In the genomic region with DNA sequence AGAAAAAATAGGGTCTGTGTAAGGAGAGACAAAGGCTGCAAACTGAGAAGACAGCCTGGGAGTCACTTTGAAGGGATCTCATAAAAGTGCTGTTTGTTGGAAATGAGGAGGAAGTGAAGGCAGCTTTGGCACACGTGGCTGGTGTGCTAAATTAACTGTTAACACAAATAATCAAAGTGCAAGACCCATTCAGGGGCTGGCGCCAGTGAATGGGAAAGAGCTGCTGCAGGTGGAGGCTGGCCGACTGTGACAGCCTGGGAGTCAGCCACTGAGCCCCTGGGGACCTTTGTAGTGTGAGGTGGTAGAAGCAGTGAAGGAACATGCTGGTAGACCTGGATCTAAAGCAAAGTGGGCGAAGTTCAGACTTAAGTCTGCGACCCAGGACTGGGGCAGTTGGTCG, we compare ENCODE assay signal across 19 mouse cellular contexts. TPM values are rescaled to one million over a fixed set of nuclear protein-coding genes. Genes with fewer than 3 reads are reported as not detected.
DNase-seq lines count a peak whose midpoint lies in the region; ATAC-seq and TF ChIP-seq lines count a peak whose summit lies in the region.
"Had no signal": no experiment of that assay in that cellular context is flagged by ENCODE, and none has a peak within 500 bp of the region (broad histone marks: within the 10 kb centered on the region; RNA-seq: fewer than 3 reads in every experiment).

No protein-coding gene starts in this region.

- H3K4me3 ChIP-seq in limb, embryonic 14.5 days (replicated peaks; ENCODE audit: low read length) = no peak overlapping the region
- H3K4me3 ChIP-seq: heart, embryonic 10.5 days; midbrain, embryonic 10.5 days; neural tube, embryonic 15.5 days had no signal

- H3K9ac ChIP-seq in limb, embryonic 14.5 days (ENCODE audit: low read depth, low read length, severe bottlenecking) = no peak overlapping the region
- H3K9ac ChIP-seq: liver, embryonic 14.5 days; neural tube, embryonic 15.5 days had no signal

- H3K36me3 ChIP-seq in limb, embryonic 14.5 days (ENCODE audit: control insufficient read depth, insufficient read depth, low read length) = no peaks in the 10 kb centered on the region
- H3K36me3 ChIP-seq: heart, embryonic 10.5 days; midbrain, embryonic 10.5 days; neural tube, embryonic 15.5 days had no signal

- TF ChIP-seq POLR2A in brain, embryonic 14.5 days (IDR thresholded peaks at IDR 0.05; ENCODE audit: borderline replicate concordance, extremely low read depth, insufficient read depth, insufficient read length, poor library complexity, severe bottlenecking) = no peak
- TF ChIP-seq POLR2A in limb, embryonic 14.5 days (IDR thresholded peaks at IDR 0.05; ENCODE audit: borderline replicate concordance, extremely low read depth, insufficient read depth, insufficient read length) = no peak

- H3K9me3 ChIP-seq in limb, embryonic 14.5 days (ENCODE audit: control insufficient read depth, low read length) = no peaks in the 10 kb centered on the region
- H3K9me3 ChIP-seq: heart, embryonic 10.5 days; neural tube, embryonic 15.5 days had no signal

- 27% methylated on average over 6 of the region's 6 CpGs for WGBS in limb, embryonic 14.5 days

- peak; percentile 30; the same call in 1 of the 2 replicates for ATAC-seq in limb, embryonic 14.5 days (ENCODE audit: low FRiP score, low read depth)

- no peaks in the 10 kb centered on the region for H3K27me3 ChIP-seq in limb, embryonic 14.5 days (ENCODE audit: control insufficient read depth, insufficient read depth, low read length)
- H3K27me3 ChIP-seq: neural tube, embryonic 15.5 days had no signal

- no peak for TF ChIP-seq CTCF in brain, embryonic 14.5 days (IDR thresholded peaks at IDR 0.05; ENCODE audit: borderline replicate concordance, extremely low read depth, insufficient read depth, insufficient read length)

- H3K4me1 ChIP-seq in limb, embryonic 14.5 days (ENCODE audit: control insufficient read depth, insufficient read depth, low read length) = peaks cover 20% of the 10 kb centered on the region
- H3K4me1 ChIP-seq: heart, embryonic 10.5 days; midbrain, embryonic 10.5 days; neural tube, embryonic 15.5 days had no signal

- H3K27ac ChIP-seq in limb, embryonic 14.5 days (replicated peaks; ENCODE audit: low read depth, low read length) = 0 out of 2 replicates have a peak overlapping the region, but pooled peaks have one; percentile 33
- H3K27ac ChIP-seq: heart, embryonic 10.5 days; liver, embryonic 14.5 days; midbrain, embryonic 10.5 days; neural tube, embryonic 15.5 days had no signal

- H3K4me2 ChIP-seq in limb, embryonic 14.5 days (replicated peaks; ENCODE audit: low read depth, low read length, severe bottlenecking) = no peak overlapping the region
- H3K4me2 ChIP-seq: neural tube, embryonic 15.5 days had no signal

- peak; percentile 19 for DNase-seq in embryo, embryonic 11 days
- DNase-seq in embryo, embryonic 9.5 days (ENCODE audit: extremely low spot score) = no peak
- peak; percentile 16 for DNase-seq in kidney, postnatal 10 days
- no peak for DNase-seq in kidney, adult 11 months
- peak; percentile 11 for DNase-seq in brain, embryonic 14.5 days (ENCODE audit: low read depth)
- DNase-seq in limb, embryonic 14.5 days (ENCODE audit: low spot score) = peak; percentile 23
- no peak for DNase-seq in retina, embryonic 14.5 days (ENCODE audit: low spot score)
- no peak for DNase-seq in thymus, postnatal 0 days (ENCODE audit: low spot score)
- DNase-seq: adrenal gland, postnatal 36 days; gastrocnemius, postnatal 14 days; layer of hippocampus, adult 9-11 months; retina, postnatal 1 day; thymus, postnatal 14 days had no signal

RNA-seq across cellular contexts. Expression of a gene that starts 57.8 kb away (rescaled TPM):
- polyA plus RNA-seq in brain, embryonic 14.5 days (2012; rRNA removed) = not detected in 2 replicates
- polyA plus RNA-seq in limb, embryonic 14.5 days (2012; rRNA removed) = not detected in 2 replicates
- polyA plus RNA-seq in limb, embryonic 14.5 days (2014; fragmentation: Nextera tagmentation; extraction: Ambion mirVana) = not detected in 2 replicates
- not detected in 2 replicates for polyA plus RNA-seq in thymus, postnatal 0 days (2015; fragmentation: Nextera tagmentation; extraction: Ambion mirVana)
- polyA plus RNA-seq: embryonic facial prominence, embryonic 11.5 days; frontal cortex, adult 2 months; heart, embryonic 10.5 days; liver, embryonic 14.5 days; midbrain, embryonic 10.5 days; neural tube, embryonic 15.5 days had no signal

Comparison
In these comparisons a context has a peak if more than half of its experiments do, and no peak if none do; other contexts are left out.
1. DNase-seq: peak in embryo, embryonic 11 days (single experiment), kidney, postnatal 10 days (single experiment), brain, embryonic 14.5 days (single experiment) and limb, embryonic 14.5 days (single experiment); none in embryo, embryonic 9.5 days (single experiment), kidney, adult 11 months (single experiment), retina, embryonic 14.5 days (single experiment) and thymus, postnatal 0 days (single experiment).